Mouse (Mus musculus) heart, adult 2 months (tissue): ENCODE measurements around the gene Gm20870. TPM values are rescaled to one million over a fixed set of nuclear protein-coding genes. Genes with fewer than 3 reads are reported as not detected.
"Not testable (repeated sequence)": the region's sequence is repeated elsewhere in the genome, so short reads cannot be mapped to it uniquely, and the experiment has no call there.

Experiments
- DNase-seq, 2 experiments: peaks; one replicate each; pipeline ENCODE4 v3.0.0; 2021
- H3K27ac ChIP-seq: fragments of 200-600 bp; 2 replicates; pipeline ENCODE4 v1.8.1; 2022
- H3K27me3 ChIP-seq: fragments of 200-500 bp; 2 replicates; pipeline ENCODE4 v1.6.1; 2012; ENCODE audit warnings: mild to moderate bottlenecking, low read length, inconsistent platforms, mixed read lengths; ENCODE audit not compliant: control insufficient read depth, insufficient read depth
- H3K36me3 ChIP-seq: fragments of 200-500 bp; 2 replicates; pipeline ENCODE4 v1.6.1; 2012; ENCODE audit warnings: low read length, inconsistent platforms; ENCODE audit not compliant: control insufficient read depth, insufficient read depth
- H3K4me1 ChIP-seq: fragments of 200-500 bp; 2 replicates; pipeline ENCODE4 v1.6.1; 2011; ENCODE audit warnings: low read length; ENCODE audit not compliant: control insufficient read depth, insufficient read depth
- H3K4me3 ChIP-seq: fragments of 200-600 bp; 2 replicates; pipeline ENCODE4 v1.8.1; 2022
- H3K79me2 ChIP-seq: fragments of 200-500 bp; replicated peaks from 2 replicates; pipeline ENCODE4 v1.6.1; 2012; ENCODE audit warnings: mild to moderate bottlenecking, inconsistent platforms, low read length, moderate library complexity, mixed read lengths; ENCODE audit not compliant: control insufficient read depth, insufficient read depth
- H3K9ac ChIP-seq: fragments of 200-500 bp; 2 replicates; pipeline ENCODE4 v1.6.1; 2012; ENCODE audit warnings: low read depth, mild to moderate bottlenecking, control low read depth, inconsistent platforms, low read length, mixed read lengths
- WGBS: fragments of 180-500 bp; shearing (Covaris S2); methylation state at CpG from one replicate; pipeline ENCODE4 v1.1.7; 2018; 5-methylcytosine and 5-hydroxymethylcytosine counted together
- intact Hi-C: fragments of 180-260 bp; cut with DNase I; formaldehyde crosslinking; loops from one replicate; pipeline ENCODE4 v1.15.1; 2025
- long read RNA-seq: library from polyadenylated mRNA; stranded (forward); transcript quantifications from one replicate; pipeline ENCODE4 v2.0.0, GENCODE M21; 2021
- polyA plus RNA-seq: library from polyadenylated mRNA; depleted of rRNA; stranded (reverse); fragments of >200 nt; gene quantifications from 2 replicates; pipeline ENCODE4 v1.2.3, GENCODE M21; 2012; rRNA removed
- total RNA-seq, 2 experiments: library from RNA; stranded (reverse); gene quantifications; 2 replicates each; pipeline ENCODE4 v1.2.3; 2021

The Gm20870 gene
- total RNA-seq (not detected), polyA plus RNA-seq (not detected in 2 replicates)
- long read RNA-seq, result 0 reads

- DNase-seq, H3K4me1 ChIP-seq, H3K27ac ChIP-seq, H3K36me3 ChIP-seq, H3K9ac ChIP-seq, H3K4me3 ChIP-seq, H3K27me3 ChIP-seq, intact Hi-C loops, H3K79me2 ChIP-seq: not testable (repeated sequence)
- WGBS, result no CpG with 5 or more reads among the region's 6 CpGs
These were observed at the start of gene Gm20870 for GRCm38 (mm10) chrY:71691743-71692142. Gene Gm20870 (plus strand): TSS chrY:71692043.

Other genes with a start within 250 kb of the Gm20870 start
- gene Gm20869, start 222.6 kb upstream of the Gm20870 start, total RNA-seq, result not detected
- gene Gm20869, start 222.6 kb upstream of the Gm20870 start, polyA plus RNA-seq, result not detected in 2 replicates